Mouse (Mus musculus): ENCODE measurements around the gene Fam81b.

DNA sequence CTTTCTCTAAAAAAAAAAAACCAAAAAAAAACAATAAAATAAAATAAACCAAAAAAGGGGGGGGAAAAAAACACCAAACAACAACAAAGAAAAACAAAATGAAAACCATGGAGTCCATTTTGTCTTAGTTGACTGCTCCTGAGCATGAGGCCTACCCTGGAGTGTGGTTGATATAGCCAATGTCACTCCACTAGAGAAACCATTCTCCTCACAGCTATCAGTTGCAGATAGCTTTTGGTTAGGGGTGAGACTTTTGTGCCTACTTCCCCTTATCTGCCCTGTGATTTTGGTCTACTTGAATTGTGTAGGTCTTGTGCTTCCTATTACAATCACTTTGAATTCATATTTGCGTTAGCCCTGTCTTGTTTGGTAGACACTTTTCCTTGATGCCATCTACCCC is 147.4 kb downstream of the Fam81b start:
- TF ChIP-seq USF1 (IDR thresholded peaks at IDR 0.05; ENCODE audit: low read depth) (no peak), CTCF (IDR thresholded peaks at IDR 0.05; ENCODE audit: control insufficient read depth, insufficient read depth, insufficient read length) (no peak), FOSL1 (IDR thresholded peaks at IDR 0.05; ENCODE audit: insufficient read depth, low read length, poor library complexity, severe bottlenecking) (no peak), MAX (IDR thresholded peaks at IDR 0.05) (no peak)
